Mouse (Mus musculus) Patski (cell line): ENCODE data around the gene Csrp3. TPM values are rescaled to one million over a fixed set of nuclear protein-coding genes. Genes with fewer than 3 reads are reported as not detected.
A peak's percentile ranks its signal among the peaks of the same experiment; 100 is the strongest.

Experiments
- ATAC-seq: fragments of 100-300 bp; one replicate; pipeline ENCODE4 v1.8.0; 2021
- CTCF ChIA-PET: fragments of 350-600 bp; sonication (Branson Sonifier 250); formaldehyde crosslinking; loops from one replicate; lab custom pipeline; 2022; ENCODE audit warnings: inconsistent platforms; lab: Charles Lee
- POLR2A ChIA-PET: fragments of 350-600 bp; sonication (Branson Sonifier 250); formaldehyde crosslinking; loops from one replicate; lab custom pipeline; 2022; ENCODE audit warnings: antibody characterized with exemption, inconsistent platforms; lab: Charles Lee
- DNase-seq: peaks from one replicate; pipeline ENCODE4 v3.0.0-alpha.2; 2011; ENCODE audit warnings: low read depth, low spot score
- H3K27me3 ChIP-seq: fragments of 371-371 bp; one replicate; pipeline ENCODE4 v1.5.1; 2021
- CTCF ChIP-seq: fragments of 100-300 bp; IDR thresholded peaks from one replicate; pipeline ENCODE4 v1.5.1; 2021
- in situ Hi-C: fragments of 300-500 bp; cut with MboI; formaldehyde crosslinking; loops from 3 replicates; pipeline ENCODE4 v1.11.1; 2018; ENCODE audit warnings: low pct_unique_long_range_greater_than_20kb, mixed read lengths
- polyA plus RNA-seq: library from polyadenylated mRNA; unstranded; gene quantifications from one replicate; pipeline ENCODE4 v1.2.3, GENCODE M21; 2021

The Csrp3 gene
- polyA plus RNA-seq = not detected

DNA sequence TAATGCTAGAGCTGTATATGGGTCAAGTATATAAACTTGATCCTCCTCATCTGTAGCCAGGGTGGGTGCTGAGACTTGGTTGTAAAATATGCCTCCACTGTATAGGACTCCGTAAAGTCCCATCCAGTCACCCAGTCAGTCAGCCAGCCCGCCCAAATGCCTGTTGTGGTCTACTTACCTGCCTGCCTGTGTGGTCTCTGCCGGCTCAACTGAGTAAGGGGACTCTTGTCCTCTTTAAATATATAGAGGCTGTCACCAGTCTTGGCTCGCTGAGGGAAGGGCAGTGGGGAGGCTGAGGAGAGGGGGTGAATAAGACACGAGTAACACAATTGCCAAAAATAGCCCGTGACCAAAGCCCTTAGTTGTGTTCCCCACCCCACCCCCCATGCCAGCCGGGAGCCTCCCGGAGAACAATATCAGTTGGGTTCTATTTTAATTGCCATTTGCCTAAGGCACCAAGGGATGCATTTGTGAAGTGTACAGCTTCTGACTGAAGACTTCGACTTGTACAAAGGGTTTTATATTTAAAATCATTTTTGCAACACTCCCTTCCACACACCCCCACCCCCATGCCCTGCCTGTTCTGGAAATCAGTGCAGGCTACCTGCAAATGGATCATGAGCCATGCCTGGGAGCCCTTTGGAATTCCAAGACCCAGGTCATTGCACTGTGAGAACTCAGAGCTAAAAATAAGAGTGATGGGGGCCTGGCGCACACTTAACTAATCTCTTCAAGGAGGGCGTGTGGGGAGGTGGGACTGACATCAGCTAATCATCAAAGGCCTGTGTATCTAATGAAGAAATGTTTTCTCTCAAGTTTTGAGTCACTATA lies at the start of gene Csrp3:
TSS of gene Csrp3 (minus strand) at position 214 of the 831 bp plus-strand sequence.
- no peak for ATAC-seq
- no peak for DNase-seq
- CTCF ChIA-PET = interaction anchor here (1.1 to 1.4 kb wide), 2 partner anchors 10 to 13 kb away, joined by 3 read pairs; no protein-coding TSS in a partner anchor

DNA sequence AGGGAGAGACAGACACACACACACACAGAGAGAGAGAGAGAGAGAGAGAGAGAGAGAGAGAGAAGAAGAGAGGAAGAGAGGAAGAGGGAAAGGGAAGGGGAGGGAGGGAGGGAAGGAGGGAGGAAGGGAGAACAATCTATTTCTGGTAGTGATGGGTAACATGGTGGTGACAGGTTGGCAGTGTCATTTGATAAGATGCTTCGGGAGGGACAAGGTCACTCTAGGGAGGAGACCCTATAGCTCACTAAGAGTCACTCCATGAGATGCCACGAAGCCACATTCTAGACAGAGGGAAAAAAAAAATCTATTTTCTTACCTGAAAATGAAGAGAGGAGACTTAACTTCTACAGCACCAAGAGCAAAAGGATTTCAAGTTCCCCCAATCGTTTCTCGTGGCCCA lies 48.2 kb upstream of the Csrp3 start:
- no peak for ATAC-seq
- in situ Hi-C loops = loop anchor here (10.0 to 25.0 kb wide), 3 partner anchors 199 to 539 kb away; no protein-coding TSS in a partner anchor
- CTCF ChIA-PET = interaction anchor here (1.5 to 4.1 kb wide), 6 partner anchors 13 to 231 kb away, joined by 3 to 29 read pairs (median 10); partner anchors contain the start of gene E2f8
- no peak for DNase-seq
- H3K27me3 ChIP-seq = no peaks in the 10 kb centered on the region
- POLR2A ChIA-PET = no interaction called here
- no peak for TF ChIP-seq CTCF

More for the DNA sequence above, at the start of gene Csrp3:
- POLR2A ChIA-PET = interaction anchor here (0.9 kb wide), 1 partner anchor 19 kb away, joined by 3 read pairs; no protein-coding TSS in a partner anchor
- no peak for TF ChIP-seq CTCF
- no peaks in the 10 kb centered on the region for H3K27me3 ChIP-seq
- in situ Hi-C loops = no loop called here

DNA sequence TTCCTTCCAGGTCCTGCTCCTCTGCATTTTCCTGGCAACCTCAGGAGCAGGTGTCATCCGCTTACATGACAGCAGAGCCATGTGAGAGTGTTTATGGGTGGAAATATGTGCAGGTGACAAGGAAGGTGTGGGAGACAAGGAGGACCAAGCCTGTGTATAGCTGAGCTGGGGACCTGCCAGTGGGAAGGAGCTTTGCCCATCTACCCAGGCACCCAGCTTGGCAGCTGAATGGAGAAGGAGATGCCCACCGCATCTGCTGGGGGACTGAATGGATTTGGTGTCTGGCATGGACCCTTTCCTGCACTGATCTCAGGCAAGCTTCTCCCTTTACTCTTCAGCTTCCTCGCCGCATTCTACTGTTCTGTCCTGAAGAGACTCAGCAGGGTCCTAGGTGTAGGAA lies 47.6 kb upstream of the Csrp3 start:
- no peaks in the 10 kb centered on the region for H3K27me3 ChIP-seq
- CTCF ChIA-PET = interaction anchor here (0.7 to 4.1 kb wide), 15 partner anchors 13 to 231 kb away, joined by 3 to 29 read pairs (median 7); partner anchors contain the start of gene E2f8
- POLR2A ChIA-PET = no interaction called here
- DNase-seq = no peak
- in situ Hi-C loops = loop anchor here (10.0 to 25.0 kb wide), 3 partner anchors 199 to 539 kb away; no protein-coding TSS in a partner anchor
- no peak for TF ChIP-seq CTCF
- ATAC-seq = no peak

DNA sequence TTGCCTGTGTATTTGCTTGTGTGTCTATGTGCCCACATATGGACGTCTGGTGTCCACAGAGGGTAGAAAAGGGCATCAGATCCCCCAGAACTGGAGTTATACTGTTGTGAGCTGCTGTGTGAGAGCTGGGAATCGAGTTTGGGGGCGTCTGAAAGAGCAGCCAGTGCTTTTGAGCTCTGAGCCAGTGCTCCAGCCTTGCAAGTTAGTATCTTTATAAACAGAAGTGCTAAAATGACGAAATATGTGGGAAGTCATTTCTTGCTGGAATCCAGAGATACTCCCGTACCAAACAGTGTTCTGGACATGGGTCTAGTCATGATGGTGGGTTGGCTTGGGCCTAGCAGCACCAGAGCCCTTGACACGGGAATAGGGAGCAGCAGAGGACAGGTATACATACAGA lies 46.9 kb upstream of the Csrp3 start:
- ATAC-seq (no peak), DNase-seq (no peak)
- no peaks in the 10 kb centered on the region for H3K27me3 ChIP-seq
- ChIA-PET POLR2A (no interaction called here), CTCF (interaction anchor here (0.6 to 4.1 kb wide), 23 partner anchors 11 to 232 kb away, joined by 3 to 29 read pairs (median 4); partner anchors contain the start of gene E2f8)
- in situ Hi-C loops = loop anchor here (5.0 to 25.0 kb wide), 4 partner anchors 200 to 540 kb away; no protein-coding TSS in a partner anchor
- TF ChIP-seq CTCF = no peak

DNA sequence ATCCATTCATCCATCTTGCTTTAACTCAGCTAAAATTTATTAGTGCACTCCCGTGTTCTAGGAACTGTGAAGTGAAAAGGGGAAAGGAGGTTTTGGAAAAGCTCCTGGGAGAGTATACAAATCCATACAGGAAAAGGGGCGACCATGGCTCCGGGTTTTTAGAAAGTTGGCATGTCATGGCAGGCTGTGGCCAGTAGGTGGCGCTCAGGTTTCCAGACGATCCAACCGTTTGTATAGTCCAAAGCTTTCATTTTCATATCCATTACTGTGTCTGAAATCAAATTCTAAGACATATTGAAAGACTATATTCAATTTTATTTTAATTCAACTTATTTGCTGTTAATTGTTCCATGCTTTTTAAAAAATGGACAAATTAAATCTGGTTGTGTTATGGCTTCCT lies 46.3 kb upstream of the Csrp3 start:
- DNase-seq = no peak
- POLR2A ChIA-PET = no interaction called here

DNA sequence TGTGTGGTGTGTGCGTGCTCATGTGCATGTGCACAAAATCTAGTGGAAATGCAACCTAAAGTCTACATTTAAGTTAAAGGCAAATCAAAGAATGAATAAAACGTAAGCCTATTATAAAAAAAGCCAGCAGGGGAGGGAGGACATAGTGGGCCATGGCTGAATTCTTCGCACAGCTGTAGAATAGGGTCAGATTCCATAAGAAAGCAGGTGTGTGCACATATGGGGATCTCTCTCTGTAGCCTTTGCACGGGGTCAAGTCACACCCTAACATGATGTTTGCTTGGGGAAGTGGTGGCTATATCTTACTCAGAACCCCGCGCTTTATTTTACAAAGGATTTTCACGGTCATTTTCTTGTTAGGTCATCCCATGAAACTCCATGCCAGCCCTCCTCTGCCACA lies 45.3 kb upstream of the Csrp3 start:
- DNase-seq (no peak), ATAC-seq (no peak)
- in situ Hi-C loops = loop anchor here (5.0 to 25.0 kb wide), 4 partner anchors 202 to 542 kb away; no protein-coding TSS in a partner anchor
- H3K27me3 ChIP-seq = no peaks in the 10 kb centered on the region
- POLR2A ChIA-PET = no interaction called here
- CTCF ChIA-PET = interaction anchor here (0.9 to 4.1 kb wide), 9 partner anchors 10 to 234 kb away, joined by 3 to 29 read pairs (median 4); partner anchors contain the start of genes E2f8 and Nav2
- TF ChIP-seq CTCF = no peak

More for the DNA sequence above, 46.3 kb upstream of the Csrp3 start:
- in situ Hi-C loops = loop anchor here (5.0 to 25.0 kb wide), 4 partner anchors 201 to 541 kb away; no protein-coding TSS in a partner anchor
- CTCF ChIA-PET = interaction anchor here (0.8 to 4.1 kb wide), 24 partner anchors 11 to 233 kb away, joined by 3 to 29 read pairs (median 4); partner anchors contain the start of genes E2f8 and Nav2
- no peaks in the 10 kb centered on the region for H3K27me3 ChIP-seq
- peak; percentile 92 for TF ChIP-seq CTCF
- ATAC-seq = no peak

DNA sequence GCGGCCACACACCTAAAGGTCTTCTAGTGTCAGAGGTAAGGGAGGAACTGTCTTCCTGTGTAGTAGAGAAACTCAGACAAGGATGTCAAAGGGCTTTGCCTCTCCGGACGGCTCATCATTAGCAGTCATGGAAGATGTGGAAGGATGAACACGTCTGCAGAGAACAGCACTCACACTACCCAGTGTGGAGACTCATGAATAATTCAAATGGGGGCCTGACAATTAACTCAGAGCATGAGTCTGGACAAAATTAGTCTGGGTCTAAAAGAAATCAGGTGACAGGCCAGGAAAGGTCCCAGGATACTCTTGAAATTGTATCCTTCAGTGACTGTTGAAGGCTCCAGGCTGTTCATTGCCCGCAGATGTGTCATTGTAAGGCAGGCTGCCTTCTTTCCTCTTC lies 43.2 kb upstream of the Csrp3 start:
- POLR2A ChIA-PET = no interaction called here

DNA sequence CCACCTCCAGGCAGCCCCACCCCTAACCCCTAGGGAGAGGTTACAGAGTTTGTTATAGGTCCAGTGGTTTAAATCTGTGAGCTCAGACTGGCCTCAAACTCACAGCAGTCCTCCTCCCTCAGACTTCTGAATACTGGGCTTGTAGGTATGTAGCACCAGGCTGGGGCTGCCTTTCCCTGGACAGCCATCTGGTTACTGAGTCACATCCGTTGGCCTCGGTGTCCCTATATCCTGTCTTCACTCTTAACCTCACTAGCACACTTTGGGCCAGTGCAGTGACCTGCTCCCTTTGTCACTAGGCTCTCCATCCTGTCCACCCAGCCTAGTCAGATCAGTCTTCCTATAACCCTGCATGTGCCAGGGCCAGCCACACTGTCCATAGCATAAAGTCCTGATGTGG lies 40.9 kb upstream of the Csrp3 start:
- in situ Hi-C loops = loop anchor here (25.0 kb wide), 1 partner anchor 374 kb away; no protein-coding TSS in a partner anchor
- DNase-seq (no peak), ATAC-seq (no peak)
- no peaks in the 10 kb centered on the region for H3K27me3 ChIP-seq
- POLR2A ChIA-PET = no interaction called here
- no peak for TF ChIP-seq CTCF
- CTCF ChIA-PET = no interaction called here

More for the DNA sequence above, 43.2 kb upstream of the Csrp3 start:
- in situ Hi-C loops = loop anchor here (5.0 to 25.0 kb wide), 4 partner anchors 204 to 544 kb away; no protein-coding TSS in a partner anchor
- no peak for DNase-seq
- H3K27me3 ChIP-seq = no peaks in the 10 kb centered on the region
- TF ChIP-seq CTCF = no peak
- CTCF ChIA-PET = interaction anchor here (0.9 to 1.2 kb wide), 3 partner anchors 12 to 142 kb away, joined by 3 read pairs; no protein-coding TSS in a partner anchor
- ATAC-seq = no peak

DNA sequence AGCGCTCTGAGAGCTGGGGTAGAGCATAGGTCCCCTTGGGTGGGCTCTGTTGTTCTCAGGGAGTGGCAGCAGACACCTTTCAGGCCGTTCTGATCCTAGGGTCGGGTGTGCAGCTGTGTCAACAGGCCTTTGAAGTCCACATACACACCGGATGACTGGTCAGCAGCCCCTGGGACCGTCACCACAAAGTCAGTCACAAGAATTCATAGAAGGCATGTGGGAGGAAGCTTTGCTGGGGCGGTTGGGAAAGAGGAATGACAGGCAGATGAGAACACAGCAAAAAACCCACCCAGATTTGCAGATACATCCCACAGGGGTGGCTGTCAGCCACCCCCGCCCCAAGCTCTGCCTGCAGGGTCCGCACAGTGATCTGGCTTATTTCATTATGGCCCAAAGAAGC lies 40.1 kb upstream of the Csrp3 start:
- in situ Hi-C loops = loop anchor here (25.0 kb wide), 1 partner anchor 374 kb away; no protein-coding TSS in a partner anchor
- ChIA-PET POLR2A (no interaction called here), CTCF (no interaction called here)
- ATAC-seq = no peak
- no peak for DNase-seq
- H3K27me3 ChIP-seq = no peaks in the 10 kb centered on the region
- TF ChIP-seq CTCF = no peak

DNA sequence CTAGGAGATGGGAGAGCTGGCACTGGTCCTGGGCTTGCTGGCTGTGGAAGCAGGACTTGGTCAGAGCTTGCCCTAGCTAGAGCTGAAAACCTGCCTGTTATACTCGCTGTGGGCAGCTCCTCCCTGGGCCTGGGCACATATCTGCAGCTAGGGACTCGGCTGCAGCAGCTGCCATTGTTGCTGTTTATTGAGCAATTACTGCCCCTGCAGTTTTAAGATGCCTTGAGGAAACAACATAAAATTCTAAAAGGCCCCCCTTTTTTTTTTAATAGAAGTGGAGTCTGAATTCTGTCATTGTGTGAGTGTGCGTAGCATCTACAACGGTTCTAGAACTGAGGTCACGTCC lies 36.4 kb upstream of the Csrp3 start:
- ATAC-seq (no peak), DNase-seq (no peak)
- ChIA-PET CTCF (interaction anchor here (0.7 to 4.0 kb wide), 2 partner anchors 10 to 127 kb away, joined by 3 to 22 read pairs; no protein-coding TSS in a partner anchor), POLR2A (no interaction called here)
- no peaks in the 10 kb centered on the region for H3K27me3 ChIP-seq
- in situ Hi-C loops = loop anchor here (25.0 kb wide), 1 partner anchor 378 kb away; no protein-coding TSS in a partner anchor
- no peak for TF ChIP-seq CTCF
